Mouse (Mus musculus): ENCODE measurements around the gene Gclc. TPM values are rescaled to one million over a fixed set of nuclear protein-coding genes. Genes with fewer than 3 reads are reported as not detected.
A peak's percentile ranks its signal among the peaks of the same experiment; 100 is the strongest.

Gclc gene
- polyA plus RNA-seq, 1 experiment from 2014 or later = 19.6 TPM

DNA sequence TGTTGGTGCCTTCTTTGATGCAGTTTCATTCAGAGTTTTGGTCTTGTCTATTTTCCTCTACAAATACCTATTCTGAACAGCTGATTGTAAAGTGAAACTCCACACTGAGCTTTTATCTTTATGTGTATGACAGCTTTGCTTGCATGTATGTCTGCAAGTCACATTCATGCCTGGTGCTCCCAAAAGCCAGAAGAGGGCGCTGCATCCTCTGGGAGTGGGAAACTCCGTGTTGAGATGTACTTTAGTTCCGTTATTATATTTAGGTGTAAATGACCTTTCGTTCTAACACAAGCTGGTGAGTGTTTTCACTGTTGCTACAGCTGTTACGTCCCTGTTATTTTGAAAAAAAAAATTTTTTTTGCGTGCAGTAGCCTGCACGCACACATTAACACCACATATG, 48.1 kb downstream of the Gclc start:
- Histone ChIP-seq H3K4me2 (replicated peaks; ENCODE audit: low read depth) (no peak overlapping the region), H3K4me1 (replicated peaks; ENCODE audit: control insufficient read depth, insufficient read depth, low read length) (no peaks in the 10 kb centered on the region), H3K27ac (ENCODE audit: low read depth, low read length) (no peak overlapping the region), H3K36me3 (ENCODE audit: control insufficient read depth, insufficient read depth) (no peaks in the 10 kb centered on the region), H3K9ac (ENCODE audit: low read depth, low read length) (no peak overlapping the region), H3K9me3 (ENCODE audit: control insufficient read depth) (no peaks in the 10 kb centered on the region), H3K27me3 (replicated peaks; ENCODE audit: control insufficient read depth, insufficient read depth, low read length) (no peaks in the 10 kb centered on the region), H3K4me3 (ENCODE audit: low read depth, low read length) (no peak overlapping the region)
- ATAC-seq = no peak
- peak; percentile 70 for TF ChIP-seq CTCF (IDR thresholded peaks at IDR 0.05; ENCODE audit: low read depth)
- WGBS = 58% methylated on average over 7 of the region's 7 CpGs

DNA sequence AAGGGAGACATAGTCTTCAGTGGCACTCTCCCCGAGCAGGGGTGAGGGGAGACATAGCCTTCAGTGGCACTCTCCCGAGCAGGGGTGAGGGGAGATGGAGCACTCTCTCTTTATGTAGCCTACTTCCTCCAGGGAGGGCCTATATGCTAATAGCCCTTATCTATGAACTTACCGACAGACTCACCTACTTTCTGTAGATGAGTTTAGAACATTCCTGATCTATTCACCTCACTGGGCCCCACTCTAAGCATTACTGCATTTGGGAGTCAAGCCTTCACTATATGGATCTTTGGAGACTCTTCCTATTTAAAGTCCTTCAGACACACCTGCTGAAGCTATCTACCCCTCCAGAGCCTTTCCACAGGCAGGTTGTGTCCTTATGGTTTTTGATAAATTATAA, 52.1 kb downstream of the Gclc start:
- H3K36me3 ChIP-seq (ENCODE audit: control insufficient read depth, insufficient read depth) = no peaks in the 10 kb centered on the region
- no peaks in the 10 kb centered on the region for H3K4me1 ChIP-seq (replicated peaks; ENCODE audit: control insufficient read depth, insufficient read depth, low read length)
- ATAC-seq = no peak
- no peak for TF ChIP-seq CTCF (IDR thresholded peaks at IDR 0.05; ENCODE audit: low read depth)
- H3K27ac ChIP-seq (ENCODE audit: low read depth, low read length) = no peak overlapping the region
- peak overlapping the region; percentile 62 for H3K4me2 ChIP-seq (replicated peaks; ENCODE audit: low read depth)
- 31% methylated on average over 3 of the region's 3 CpGs for WGBS
- no peaks in the 10 kb centered on the region for H3K27me3 ChIP-seq (replicated peaks; ENCODE audit: control insufficient read depth, insufficient read depth, low read length)
- no peak overlapping the region for H3K9ac ChIP-seq (ENCODE audit: low read depth, low read length)
- no peaks in the 10 kb centered on the region for H3K9me3 ChIP-seq (ENCODE audit: control insufficient read depth)
- peak overlapping the region; percentile 14; the same call in 1 of the 2 replicates for H3K4me3 ChIP-seq (ENCODE audit: low read depth, low read length)

DNA sequence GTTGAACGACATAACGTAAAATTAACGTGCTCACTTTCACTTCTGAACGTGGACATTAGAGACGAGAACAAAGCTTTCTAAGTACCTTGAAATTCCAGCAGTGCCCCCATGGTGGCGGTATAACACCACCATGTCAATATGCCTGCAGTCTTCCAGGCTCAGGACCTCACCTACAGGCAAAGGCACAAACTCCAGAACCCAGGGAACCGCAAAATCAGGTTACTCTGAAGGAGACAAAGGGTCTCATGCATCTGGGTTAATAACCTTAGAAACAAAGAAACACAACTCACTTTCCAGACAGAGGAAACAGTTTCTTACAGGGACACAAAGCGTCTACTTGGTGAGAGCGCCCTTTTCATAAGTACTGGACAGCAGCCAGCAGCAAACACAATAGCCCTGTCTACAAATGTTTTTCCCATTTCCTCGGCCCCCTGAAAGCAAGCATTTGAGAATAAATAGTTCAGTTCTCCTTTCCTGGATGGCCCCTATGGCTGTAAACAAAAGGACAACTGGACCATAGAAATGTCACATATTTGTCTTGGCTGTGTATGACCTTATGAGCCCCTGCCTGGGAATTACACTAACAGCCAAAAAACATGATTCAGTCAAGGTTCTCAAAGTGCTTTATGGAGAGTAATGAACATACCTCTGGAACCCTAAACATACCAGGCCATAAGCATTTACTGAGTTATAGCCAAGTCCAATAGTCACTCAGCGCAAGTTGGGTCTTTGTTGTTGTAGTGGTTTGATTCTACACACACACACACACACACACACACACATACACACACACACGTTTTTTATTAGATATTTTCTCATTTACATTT, 52.7 kb downstream of the Gclc start:
- peak; percentile 75; the same call in 1 of the 2 replicates for ATAC-seq
- Histone ChIP-seq H3K4me3 (ENCODE audit: low read depth, low read length) (peak overlapping the region; percentile 14; the same call in 1 of the 2 replicates), H3K4me2 (replicated peaks; ENCODE audit: low read depth) (peak overlapping the region; percentile 62), H3K36me3 (ENCODE audit: control insufficient read depth, insufficient read depth) (no peaks in the 10 kb centered on the region), H3K9me3 (ENCODE audit: control insufficient read depth) (no peaks in the 10 kb centered on the region), H3K27me3 (replicated peaks; ENCODE audit: control insufficient read depth, insufficient read depth, low read length) (no peaks in the 10 kb centered on the region), H3K4me1 (replicated peaks; ENCODE audit: control insufficient read depth, insufficient read depth, low read length) (no peaks in the 10 kb centered on the region), H3K27ac (ENCODE audit: low read depth, low read length) (no peak overlapping the region), H3K9ac (ENCODE audit: low read depth, low read length) (no peak overlapping the region)
- 21% methylated on average over 12 of the region's 12 CpGs for WGBS
- peak; percentile 98 for TF ChIP-seq CTCF (IDR thresholded peaks at IDR 0.05; ENCODE audit: low read depth)

DNA sequence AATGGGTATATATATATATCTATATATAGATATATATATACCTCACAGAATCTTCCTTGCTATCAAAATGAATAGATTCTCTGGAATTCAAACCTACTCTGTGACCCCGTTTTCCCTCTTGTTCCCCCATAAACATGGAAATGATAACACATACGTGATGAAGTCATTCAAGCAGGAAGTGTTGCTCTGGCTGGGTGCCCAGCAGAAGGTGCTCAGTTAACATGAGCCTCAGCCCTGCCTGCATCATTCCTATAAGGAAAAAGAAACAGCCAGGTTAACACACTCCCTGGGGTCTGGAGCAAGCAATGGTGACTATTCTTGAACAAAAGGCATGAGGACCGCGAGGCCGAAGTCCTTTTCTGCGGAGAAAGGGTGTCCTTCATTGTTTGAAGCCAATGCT, 54.1 kb downstream of the Gclc start:
- Histone ChIP-seq H3K4me3 (ENCODE audit: low read depth, low read length) (no peak overlapping the region), H3K36me3 (ENCODE audit: control insufficient read depth, insufficient read depth) (no peaks in the 10 kb centered on the region), H3K9ac (ENCODE audit: low read depth, low read length) (no peak overlapping the region), H3K4me1 (replicated peaks; ENCODE audit: control insufficient read depth, insufficient read depth, low read length) (no peaks in the 10 kb centered on the region), H3K4me2 (replicated peaks; ENCODE audit: low read depth) (no peak overlapping the region), H3K27me3 (replicated peaks; ENCODE audit: control insufficient read depth, insufficient read depth, low read length) (no peaks in the 10 kb centered on the region), H3K27ac (ENCODE audit: low read depth, low read length) (no peak overlapping the region), H3K9me3 (ENCODE audit: control insufficient read depth) (no peaks in the 10 kb centered on the region)
- ATAC-seq = no peak
- 63% methylated on average over 6 of the region's 6 CpGs for WGBS
- TF ChIP-seq CTCF (IDR thresholded peaks at IDR 0.05; ENCODE audit: low read depth) = no peak

DNA sequence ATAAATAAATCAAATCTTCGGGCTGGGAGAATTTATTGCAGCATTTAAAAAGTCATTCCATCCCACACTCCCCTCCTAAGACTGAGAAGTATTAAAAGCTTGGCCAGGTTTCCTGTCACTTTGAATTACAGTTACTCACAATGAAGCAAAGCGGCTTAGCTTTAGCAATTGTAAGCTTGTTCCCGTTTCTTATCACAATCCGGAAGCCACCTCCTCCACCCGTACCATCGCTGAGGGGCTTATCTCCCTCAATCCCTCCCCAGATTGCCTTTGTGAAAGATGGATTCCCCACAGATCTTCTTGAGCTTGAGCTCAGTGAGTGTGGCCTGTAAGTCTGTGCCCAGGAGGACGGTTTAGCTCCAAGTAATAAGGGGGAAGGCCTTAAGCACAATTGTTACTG, 64.5 kb downstream of the Gclc start:
- ATAC-seq = no peak
- Histone ChIP-seq H3K9me3 (ENCODE audit: control insufficient read depth) (no peaks in the 10 kb centered on the region), H3K4me1 (replicated peaks; ENCODE audit: control insufficient read depth, insufficient read depth, low read length) (no peaks in the 10 kb centered on the region), H3K4me3 (ENCODE audit: low read depth, low read length) (no peak overlapping the region), H3K27me3 (replicated peaks; ENCODE audit: control insufficient read depth, insufficient read depth, low read length) (no peaks in the 10 kb centered on the region), H3K4me2 (replicated peaks; ENCODE audit: low read depth) (no peak overlapping the region), H3K9ac (ENCODE audit: low read depth, low read length) (no peak overlapping the region), H3K36me3 (ENCODE audit: control insufficient read depth, insufficient read depth) (no peaks in the 10 kb centered on the region), H3K27ac (ENCODE audit: low read depth, low read length) (no peak overlapping the region)
- WGBS = 67% methylated on average over 7 of the region's 7 CpGs
- TF ChIP-seq CTCF (IDR thresholded peaks at IDR 0.05; ENCODE audit: low read depth) = no peak

DNA sequence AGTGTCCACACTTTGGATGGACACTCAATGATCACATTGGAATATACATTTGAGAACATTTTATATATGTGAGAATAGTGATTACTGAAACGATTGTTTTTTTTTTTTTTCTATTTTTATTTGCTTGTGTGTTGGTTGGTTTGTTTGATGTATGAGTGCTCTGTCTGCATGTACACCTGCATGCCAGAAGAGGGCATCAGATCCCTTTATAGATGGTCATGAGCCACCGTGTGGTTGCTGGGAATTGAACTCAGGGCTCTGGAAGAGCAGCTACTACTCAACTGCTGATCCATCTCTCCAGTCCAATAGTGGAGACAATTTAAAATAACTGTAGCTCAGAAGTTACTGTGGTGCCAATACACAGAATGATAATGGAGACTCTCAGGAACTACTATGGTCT, 65.0 kb downstream of the Gclc start:
- no peaks in the 10 kb centered on the region for H3K9me3 ChIP-seq (ENCODE audit: control insufficient read depth)
- TF ChIP-seq CTCF (IDR thresholded peaks at IDR 0.05; ENCODE audit: low read depth) = peak; percentile 34
- no peak overlapping the region for H3K4me2 ChIP-seq (replicated peaks; ENCODE audit: low read depth)
- 71% methylated on average over 2 of the region's 2 CpGs for WGBS
- no peaks in the 10 kb centered on the region for H3K27me3 ChIP-seq (replicated peaks; ENCODE audit: control insufficient read depth, insufficient read depth, low read length)
- no peaks in the 10 kb centered on the region for H3K4me1 ChIP-seq (replicated peaks; ENCODE audit: control insufficient read depth, insufficient read depth, low read length)
- H3K4me3 ChIP-seq (ENCODE audit: low read depth, low read length) = no peak overlapping the region
- H3K36me3 ChIP-seq (ENCODE audit: control insufficient read depth, insufficient read depth) = no peaks in the 10 kb centered on the region
- H3K9ac ChIP-seq (ENCODE audit: low read depth, low read length) = no peak overlapping the region
- H3K27ac ChIP-seq (ENCODE audit: low read depth, low read length) = no peak overlapping the region
- no peak for ATAC-seq
